Mouse (Mus musculus) G1E-ER4 (cell line): Measurements from ENCODE around the gene Rnf44. TPM values are rescaled to one million over a fixed set of nuclear protein-coding genes. Genes with fewer than 3 reads are reported as not detected.

Source experiments
- GATA1 ChIP-seq: IDR thresholded peaks from one replicate; pipeline ENCODE4 v1.8.0; 2012; ENCODE audit warnings: low read length, inconsistent platforms
- polyA plus RNA-seq: library from polyadenylated mRNA; stranded (reverse); fragments of >175 nt; gene quantifications from 2 replicates; pipeline ENCODE4 v1.2.3, GENCODE M21; 2012

Rnf44 gene
- 269 and 288 TPM in 2 replicates for polyA plus RNA-seq

- no peak for TF ChIP-seq GATA1
Observed at GRCm38 (mm10) chr13:54693558-54694347, at the start of gene Rnf44. Gene Rnf44 (minus strand): TSS chr13:54693907.

GRCm38 (mm10) chr13:54738213-54738601 is 44.5 kb upstream of the Rnf44 start:
- no peak for TF ChIP-seq GATA1

- TF ChIP-seq GATA1, result no peak
Observed at GRCm38 (mm10) chr13:54737488-54738212, 43.9 kb upstream of the Rnf44 start.

- no peak for TF ChIP-seq GATA1
Observed at GRCm38 (mm10) chr13:54736931-54737330, 43.2 kb upstream of the Rnf44 start.

- no peak for TF ChIP-seq GATA1
Observed at GRCm38 (mm10) chr13:54726131-54726530, 32.4 kb upstream of the Rnf44 start.

GRCm38 (mm10) chr13:54723143-54723542 is 29.4 kb upstream of the Rnf44 start:
- TF ChIP-seq GATA1, result no peak

GRCm38 (mm10) chr13:54716916-54717315 is 23.2 kb upstream of the Rnf44 start:
- no peak for TF ChIP-seq GATA1

GRCm38 (mm10) chr13:54714996-54715395 is 21.3 kb upstream of the Rnf44 start:
- no peak for TF ChIP-seq GATA1

GRCm38 (mm10) chr13:54714393-54714792 is 20.7 kb upstream of the Rnf44 start:
- no peak for TF ChIP-seq GATA1

GRCm38 (mm10) chr13:54710866-54711265 is 17.2 kb upstream of the Rnf44 start:
- no peak for TF ChIP-seq GATA1

GRCm38 (mm10) chr13:54704890-54705289 is 11.2 kb upstream of the Rnf44 start:
- no peak for TF ChIP-seq GATA1

- no peak for TF ChIP-seq GATA1
Observed at GRCm38 (mm10) chr13:54702507-54702906, 8.8 kb upstream of the Rnf44 start.

- TF ChIP-seq GATA1, result no peak
Observed at GRCm38 (mm10) chr13:54701243-54701642, 7.5 kb upstream of the Rnf44 start, which contains the start of gene Cdhr2. Gene Cdhr2 (plus strand): TSS chr13:54701461.

- TF ChIP-seq GATA1, result no peak
Observed at GRCm38 (mm10) chr13:54695479-54696230, 1.9 kb upstream of the Rnf44 start.

GRCm38 (mm10) chr13:54694348-54695060 is 797 bp upstream of the Rnf44 start:
- TF ChIP-seq GATA1, result no peak
